Mouse (Mus musculus): Measurements from ENCODE around the gene Ccdc137. TPM values are rescaled to one million over a fixed set of nuclear protein-coding genes. Genes with fewer than 3 reads are reported as not detected.
"Not testable (repeated sequence)": the region's sequence is repeated elsewhere in the genome, so short reads cannot be mapped to it uniquely, and the experiment has no call there.

The Ccdc137 gene
- polyA plus RNA-seq (2016; fragmentation: Nextera tagmentation; extraction: Ambion mirVana) = 24.1 and 24.7 TPM in 2 replicates

DNA sequence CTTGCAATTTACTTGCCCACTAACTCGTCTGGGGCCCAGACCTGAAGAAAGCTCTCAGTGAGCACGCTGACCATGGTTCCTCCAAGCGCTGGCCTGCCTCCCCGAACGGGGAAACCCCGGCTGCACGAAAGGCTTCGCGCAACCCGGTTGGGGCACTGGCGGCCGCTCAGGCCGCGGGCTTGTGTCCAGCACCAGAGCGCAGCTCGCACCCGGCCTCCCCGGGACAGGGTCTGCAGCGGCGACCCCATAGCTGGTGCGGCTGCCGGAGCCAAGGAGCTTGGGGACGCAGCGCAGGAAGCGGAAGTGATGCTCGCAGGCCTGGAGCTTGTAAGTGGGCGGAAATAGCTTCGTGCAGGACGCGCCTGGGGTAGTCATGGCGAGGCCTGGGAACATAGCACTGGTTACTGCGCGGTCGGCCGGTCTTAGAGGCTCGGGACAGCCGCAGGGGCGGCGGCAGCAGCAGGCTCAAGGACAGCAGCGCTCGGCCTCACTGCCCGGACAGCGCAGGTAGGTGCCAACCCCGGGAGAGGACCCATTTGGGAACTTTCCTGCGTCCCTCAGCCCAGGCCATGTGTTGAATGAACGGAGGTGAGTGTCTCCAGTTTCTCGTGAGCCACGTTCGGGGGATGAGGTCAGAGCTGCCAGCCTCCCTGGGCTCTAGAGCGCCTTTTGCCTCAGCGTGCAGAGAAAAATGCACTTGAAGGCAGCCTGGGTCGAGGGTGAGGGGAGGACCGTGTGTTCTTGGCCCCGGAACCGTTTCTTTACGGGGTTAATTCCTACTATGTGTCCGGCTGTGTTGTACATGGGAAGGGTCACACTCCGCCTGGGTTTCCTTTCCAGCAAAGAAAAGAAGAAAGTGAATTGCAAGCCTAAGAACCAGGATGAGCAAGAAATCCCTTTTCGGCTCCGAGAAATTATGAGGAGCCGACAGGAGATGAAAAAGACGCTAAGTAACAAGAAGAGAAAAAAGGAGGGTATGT is at the start of gene Ccdc137, which contains the start of gene Oxld1:
Gene Ccdc137 (plus strand): TSS at position 344 of the 980 bp plus-strand sequence.
Gene Oxld1 (minus strand): TSS at position 297 of the 980 bp plus-strand sequence.
- Histone ChIP-seq H3K27me3 (replicated peaks) (no peaks in the 10 kb centered on the region), H3K27ac (ENCODE audit: poor library complexity, severe bottlenecking) (peak within 1 kb of the TSS; percentile 92), H3K9me3 (replicated peaks) (no peaks in the 10 kb centered on the region), H3K4me2 (peak within 1 kb of the TSS; percentile 92), H3K9ac (peak within 1 kb of the TSS; percentile 92), H3K4me3 (peak within 1 kb of the TSS; percentile 82), H3K4me1 (replicated peaks) (peaks cover 16% of the 10 kb centered on the region), H3K36me3 (peaks cover 39% of the 10 kb centered on the region)
- WGBS = 3% methylated on average over 62 of the region's 62 CpGs
- peak; percentile 87 for ATAC-seq (ENCODE audit: insufficient number of reproducible peaks, low FRiP score)

DNA sequence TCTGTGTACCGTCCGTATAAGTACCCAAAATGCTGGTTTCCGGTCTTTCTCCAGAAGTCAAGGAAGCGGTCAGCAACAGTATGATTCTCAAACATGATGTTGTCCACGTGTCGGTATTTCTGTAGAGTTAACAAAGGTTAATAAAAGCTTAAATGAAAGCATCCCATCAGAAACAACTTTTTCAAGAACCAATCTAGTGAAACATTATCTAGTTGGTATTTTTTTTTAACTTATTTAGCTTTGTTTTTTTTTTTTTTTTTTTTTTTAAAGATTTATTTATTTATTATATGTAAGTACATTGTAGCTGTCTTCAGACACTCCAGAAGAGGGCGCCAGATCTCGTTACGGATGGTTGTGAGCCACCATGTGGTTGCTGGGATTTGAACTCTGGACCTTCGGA is 44.3 kb upstream of the Ccdc137 start:
- H3K9ac ChIP-seq; H3K4me1 ChIP-seq (replicated peaks); H3K4me3 ChIP-seq; H3K4me2 ChIP-seq; ATAC-seq (ENCODE audit: insufficient number of reproducible peaks, low FRiP score); H3K27ac ChIP-seq (ENCODE audit: poor library complexity, severe bottlenecking); H3K27me3 ChIP-seq (replicated peaks); H3K9me3 ChIP-seq (replicated peaks): not testable (repeated sequence)
- WGBS = 96% methylated on average over 7 of the region's 10 CpGs
- H3K36me3 ChIP-seq = peaks cover 95% of the 10 kb centered on the region

DNA sequence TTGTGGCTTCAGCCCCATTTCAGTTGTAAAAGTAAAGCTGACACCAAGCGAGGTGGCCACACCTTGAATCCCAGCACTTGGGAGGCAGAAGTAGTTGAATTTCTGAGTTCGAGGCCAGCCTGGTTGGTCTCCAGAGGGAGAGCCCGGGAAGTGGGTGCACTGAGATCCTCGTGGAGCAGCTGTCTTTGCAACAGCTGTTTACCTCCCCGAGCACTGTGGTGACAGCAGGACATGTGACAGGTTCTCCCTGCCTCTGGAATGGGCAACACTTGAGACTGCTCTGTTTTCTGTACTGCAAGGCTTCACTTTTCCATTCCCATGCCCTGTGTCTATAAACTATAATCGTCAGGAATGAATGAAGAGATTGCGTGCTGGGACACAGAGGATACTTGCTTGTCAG is 40.1 kb upstream of the Ccdc137 start:
- H3K9me3 ChIP-seq (replicated peaks) = no peaks in the 10 kb centered on the region
- 83% methylated on average over 7 of the region's 7 CpGs for WGBS
- no peak for ATAC-seq (ENCODE audit: insufficient number of reproducible peaks, low FRiP score)
- no peaks in the 10 kb centered on the region for H3K27me3 ChIP-seq (replicated peaks)
- no peak overlapping the region for H3K9ac ChIP-seq
- H3K27ac ChIP-seq (ENCODE audit: poor library complexity, severe bottlenecking) = no peak overlapping the region
- H3K4me3 ChIP-seq = no peak overlapping the region
- H3K4me1 ChIP-seq (replicated peaks) = peaks cover 5% of the 10 kb centered on the region
- H3K4me2 ChIP-seq = no peak overlapping the region
- H3K36me3 ChIP-seq = peaks cover 92% of the 10 kb centered on the region

DNA sequence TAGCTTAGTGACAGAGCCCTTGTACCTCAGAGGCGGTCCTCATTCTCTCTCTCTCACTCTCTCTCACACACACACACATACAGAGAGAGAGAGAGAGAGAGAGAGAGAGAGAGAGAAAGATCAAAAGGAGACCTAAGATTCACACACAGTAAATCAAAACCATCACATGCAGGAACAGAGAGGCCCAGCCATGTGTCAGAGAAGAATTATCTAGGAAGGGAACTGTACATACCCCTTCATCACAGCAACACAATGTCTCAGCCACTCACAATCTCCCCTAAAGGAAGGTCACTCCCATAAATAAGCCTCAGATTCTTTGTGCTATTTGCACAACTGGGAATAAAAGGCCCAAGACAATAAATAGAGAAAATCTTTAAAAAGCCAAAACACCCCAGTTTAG is 39.3 kb upstream of the Ccdc137 start:
- no peaks in the 10 kb centered on the region for H3K27me3 ChIP-seq (replicated peaks)
- H3K27ac ChIP-seq (ENCODE audit: poor library complexity, severe bottlenecking) = no peak overlapping the region
- no peak overlapping the region for H3K4me3 ChIP-seq
- WGBS = 100% methylated on average over 1 of the region's 1 CpGs
- no peak for ATAC-seq (ENCODE audit: insufficient number of reproducible peaks, low FRiP score)
- H3K4me1 ChIP-seq (replicated peaks) = peaks cover 12% of the 10 kb centered on the region
- no peak overlapping the region for H3K4me2 ChIP-seq
- no peak overlapping the region for H3K9ac ChIP-seq
- H3K36me3 ChIP-seq = peaks cover 91% of the 10 kb centered on the region
- no peaks in the 10 kb centered on the region for H3K9me3 ChIP-seq (replicated peaks)

DNA sequence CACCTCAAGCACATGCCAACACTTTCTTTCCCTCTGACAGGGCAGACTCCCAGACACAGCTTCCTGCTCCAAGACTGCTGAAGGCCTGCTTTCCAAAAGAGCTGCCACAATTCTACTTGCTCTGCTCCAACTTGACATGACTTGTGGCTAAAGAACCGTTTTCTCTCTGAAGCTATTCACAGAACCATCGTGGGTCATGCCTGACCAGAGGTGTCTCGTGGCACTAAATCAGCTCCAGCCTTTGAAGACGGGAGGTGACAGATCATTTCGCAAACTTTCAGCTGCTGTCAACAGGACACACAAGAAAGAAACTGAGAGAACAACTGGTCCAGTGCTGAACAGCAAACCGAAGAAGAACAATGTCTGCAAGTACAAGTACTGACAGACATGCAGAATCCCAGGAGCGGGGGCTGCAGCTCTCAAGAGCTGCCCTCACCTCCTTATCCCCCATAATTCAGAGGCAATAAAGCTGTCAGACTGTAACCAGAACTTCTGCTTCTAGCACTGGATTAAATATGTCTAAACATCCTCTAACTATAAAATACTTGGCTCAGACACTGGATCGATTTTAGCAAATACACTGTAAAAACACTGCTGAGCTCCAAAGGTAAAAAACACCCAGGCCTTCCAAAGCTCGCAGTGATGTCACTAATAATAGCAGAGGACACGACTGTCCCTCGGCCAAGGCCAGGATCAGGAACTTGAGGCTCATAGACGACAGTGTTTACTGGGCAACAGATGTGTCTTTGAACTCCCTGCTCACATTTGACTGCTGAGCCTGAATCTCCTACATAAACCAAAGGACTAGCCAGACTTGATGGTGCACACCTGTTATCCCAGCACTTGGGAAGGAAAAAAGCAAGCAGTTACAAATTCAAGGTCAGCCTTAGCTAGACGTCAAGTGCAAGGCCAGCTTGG is 35.0 kb upstream of the Ccdc137 start:
- WGBS = 79% methylated on average over 13 of the region's 13 CpGs
- peaks cover 85% of the 10 kb centered on the region for H3K36me3 ChIP-seq
- H3K4me3 ChIP-seq = no peak overlapping the region
- H3K4me1 ChIP-seq (replicated peaks) = peaks cover 12% of the 10 kb centered on the region
- H3K9me3 ChIP-seq (replicated peaks) = no peaks in the 10 kb centered on the region
- H3K27me3 ChIP-seq (replicated peaks) = no peaks in the 10 kb centered on the region
- ATAC-seq (ENCODE audit: insufficient number of reproducible peaks, low FRiP score) = no peak
- H3K27ac ChIP-seq (ENCODE audit: poor library complexity, severe bottlenecking) = peak overlapping the region; percentile 57; the same call in 1 of the 2 replicates
- 0 out of 2 replicates have a peak overlapping the region, but pooled peaks have one; percentile 21 for H3K9ac ChIP-seq
- H3K4me2 ChIP-seq = no peak overlapping the region

DNA sequence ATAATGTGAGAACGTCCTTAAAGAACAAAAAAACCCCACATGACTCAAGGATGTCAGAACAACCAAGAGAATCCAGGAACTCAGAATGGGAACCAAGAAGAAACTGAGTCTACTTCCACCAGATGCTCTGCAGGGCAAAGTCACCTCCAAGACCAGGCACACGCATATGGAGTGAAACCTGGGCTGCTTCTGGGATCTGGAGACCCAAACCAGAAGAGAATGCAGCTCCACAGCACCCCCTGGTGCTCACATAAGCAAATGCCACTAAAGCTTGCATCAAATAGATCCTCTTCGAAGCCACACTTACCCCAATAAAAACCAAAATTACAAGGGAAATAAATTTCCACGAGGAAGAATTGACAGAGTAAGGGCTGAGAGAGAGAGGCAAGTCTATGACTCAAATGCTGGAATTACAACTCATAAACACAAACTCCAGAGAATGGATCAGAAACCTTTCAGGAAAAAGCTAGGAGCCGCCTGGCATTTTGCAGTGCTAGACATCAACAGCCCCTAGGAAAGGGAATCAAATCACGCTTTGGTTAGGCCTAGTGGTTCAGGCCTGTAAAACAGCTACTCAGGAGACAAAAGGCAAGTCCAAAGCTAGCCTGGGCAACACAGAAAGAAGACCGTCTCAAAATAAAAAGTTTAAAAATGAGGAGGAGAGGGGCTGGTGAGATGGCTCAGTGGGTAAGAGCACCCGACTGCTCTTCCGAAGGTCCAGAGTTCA is 34.2 kb upstream of the Ccdc137 start:
- no peak for ATAC-seq (ENCODE audit: insufficient number of reproducible peaks, low FRiP score)
- peak overlapping the region; percentile 57; the same call in 1 of the 2 replicates for H3K27ac ChIP-seq (ENCODE audit: poor library complexity, severe bottlenecking)
- peaks cover 84% of the 10 kb centered on the region for H3K36me3 ChIP-seq
- no peak overlapping the region for H3K9ac ChIP-seq
- H3K4me3 ChIP-seq = no peak overlapping the region
- peaks cover 12% of the 10 kb centered on the region for H3K4me1 ChIP-seq (replicated peaks)
- no peaks in the 10 kb centered on the region for H3K9me3 ChIP-seq (replicated peaks)
- no peaks in the 10 kb centered on the region for H3K27me3 ChIP-seq (replicated peaks)
- no peak overlapping the region for H3K4me2 ChIP-seq
- WGBS = 72% methylated on average over 9 of the region's 9 CpGs

DNA sequence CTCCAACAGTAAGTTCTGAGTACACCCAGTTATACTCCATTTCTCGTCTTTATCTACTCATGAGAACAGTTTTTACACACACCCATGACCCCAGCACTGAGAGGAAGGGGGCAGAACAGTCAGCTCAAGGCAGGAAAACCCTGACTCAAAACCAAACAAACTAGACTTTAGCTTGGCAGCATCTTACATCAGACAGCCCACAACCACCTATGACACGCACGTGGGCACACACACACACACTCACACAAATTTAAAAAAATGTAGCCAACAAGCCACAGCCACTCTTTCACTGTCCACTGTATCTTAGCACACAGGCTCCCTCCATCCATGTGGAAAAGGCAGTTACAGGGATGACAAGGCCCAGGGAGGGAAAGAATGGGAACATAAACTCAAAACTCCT is 31.2 kb upstream of the Ccdc137 start:
- Histone ChIP-seq H3K9ac (no peak overlapping the region), H3K9me3 (replicated peaks) (no peaks in the 10 kb centered on the region), H3K4me2 (no peak overlapping the region), H3K27me3 (replicated peaks) (no peaks in the 10 kb centered on the region), H3K4me1 (replicated peaks) (peaks cover 12% of the 10 kb centered on the region), H3K36me3 (peaks cover 79% of the 10 kb centered on the region), H3K4me3 (no peak overlapping the region), H3K27ac (ENCODE audit: poor library complexity, severe bottlenecking) (no peak overlapping the region)
- no peak for ATAC-seq (ENCODE audit: insufficient number of reproducible peaks, low FRiP score)
- 87% methylated on average over 3 of the region's 3 CpGs for WGBS

DNA sequence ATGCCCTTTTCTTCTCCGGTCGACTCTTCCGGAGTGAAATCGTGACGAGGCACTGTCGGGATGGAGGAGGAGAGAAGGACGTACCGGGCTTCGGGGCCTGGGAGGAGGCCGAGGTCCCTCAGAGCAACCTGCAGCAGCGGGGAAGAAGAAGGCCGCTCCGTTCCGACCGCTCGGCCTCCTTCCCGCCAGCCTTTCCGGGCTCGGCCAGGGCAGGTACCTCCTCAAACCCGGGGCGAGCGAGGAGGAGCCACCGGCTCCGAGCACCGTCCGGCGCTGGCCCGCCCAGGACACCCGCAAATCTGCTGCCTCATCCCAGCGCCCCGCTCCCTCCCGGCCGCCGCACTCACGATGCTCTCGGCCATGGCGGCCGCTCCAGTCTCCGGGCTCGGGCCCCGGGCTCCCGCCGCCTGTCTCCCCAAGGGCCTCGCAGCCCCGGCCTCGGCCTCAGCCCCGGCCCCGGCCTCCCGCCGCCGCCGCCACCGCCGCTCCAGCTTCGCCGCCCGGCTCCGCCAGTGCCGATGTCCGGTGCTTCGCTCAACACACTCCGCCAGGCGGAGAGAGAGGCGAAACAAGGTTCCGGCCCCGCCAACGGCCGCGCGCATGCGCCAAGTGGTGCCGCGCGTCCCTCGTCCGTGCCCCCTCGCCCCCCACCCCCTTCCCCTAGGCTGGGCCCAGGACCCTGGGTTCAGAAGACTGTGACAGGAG is 20.6 kb upstream of the Ccdc137 start, which contains the start of gene Nploc4:
Gene Nploc4 (minus strand): TSS at position 557 of the 705 bp plus-strand sequence.
- Histone ChIP-seq H3K9me3 (replicated peaks) (no peaks in the 10 kb centered on the region), H3K4me2 (peak within 1 kb of the TSS; percentile 89), H3K4me1 (replicated peaks) (peaks cover 12% of the 10 kb centered on the region), H3K36me3 (peaks cover 32% of the 10 kb centered on the region), H3K27ac (ENCODE audit: poor library complexity, severe bottlenecking) (peak within 1 kb of the TSS; percentile 85), H3K4me3 (peak within 1 kb of the TSS; percentile 95), H3K9ac (peak within 1 kb of the TSS; percentile 96), H3K27me3 (replicated peaks) (no peaks in the 10 kb centered on the region)
- peak; percentile 90 for ATAC-seq (ENCODE audit: insufficient number of reproducible peaks, low FRiP score)
- under 1% methylated on average over 75 of the region's 77 CpGs for WGBS

DNA sequence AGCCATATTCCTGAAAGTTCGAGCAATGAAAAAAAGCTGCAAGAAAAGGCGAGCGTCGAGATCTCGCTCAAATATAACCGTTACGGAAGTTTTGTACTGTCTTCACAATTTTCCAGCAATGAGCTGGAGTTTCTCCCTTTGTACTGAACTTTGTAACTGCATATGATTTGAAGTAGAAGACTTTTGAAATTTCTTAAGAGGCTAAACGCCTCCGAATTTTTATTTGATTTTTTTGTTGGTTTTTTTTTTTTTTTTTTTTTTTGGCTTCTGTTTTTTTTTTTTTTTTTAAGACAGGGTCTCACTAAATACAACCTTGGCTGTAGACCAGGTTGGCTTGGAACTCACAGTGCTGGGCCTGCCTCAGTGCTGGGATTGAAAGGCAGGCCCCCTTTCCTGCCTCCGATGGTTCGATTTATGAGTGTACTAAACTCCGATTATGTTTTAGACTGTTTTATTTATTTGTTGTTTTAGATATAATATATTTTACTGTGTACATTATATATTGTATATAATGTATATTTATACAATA is 20.0 kb upstream of the Ccdc137 start:
- Histone ChIP-seq H3K9ac (peak overlapping the region; percentile 96), H3K27ac (ENCODE audit: poor library complexity, severe bottlenecking) (no peak overlapping the region), H3K36me3 (peaks cover 25% of the 10 kb centered on the region), H3K4me1 (replicated peaks) (peaks cover 12% of the 10 kb centered on the region), H3K4me3 (peak overlapping the region; percentile 95), H3K9me3 (replicated peaks) (no peaks in the 10 kb centered on the region), H3K27me3 (replicated peaks) (no peaks in the 10 kb centered on the region), H3K4me2 (peak overlapping the region; percentile 89)
- no peak for ATAC-seq (ENCODE audit: insufficient number of reproducible peaks, low FRiP score)
- WGBS = 27% methylated on average over 12 of the region's 12 CpGs

DNA sequence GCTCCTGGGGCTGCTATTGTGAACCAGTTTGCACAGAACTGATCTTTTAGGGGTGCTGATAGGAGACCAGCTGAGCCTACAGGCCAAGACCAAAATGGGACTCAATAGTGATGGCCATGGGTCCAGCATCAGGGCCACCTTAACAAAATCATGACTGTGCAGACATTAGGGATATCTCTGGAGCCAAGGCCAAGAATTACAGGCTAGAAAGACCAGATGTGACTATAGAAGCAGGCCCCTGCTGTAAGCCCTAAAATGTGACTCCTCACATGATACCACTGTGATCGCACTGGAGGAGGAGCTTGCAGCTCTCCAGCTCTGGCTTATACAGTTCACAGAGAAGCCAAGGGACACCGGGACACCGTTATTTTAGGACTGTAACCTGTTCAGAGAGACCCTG is 15.6 kb upstream of the Ccdc137 start, which contains the start of gene Tspan10:
Gene Tspan10 (plus strand): TSS at position 301 of the 400 bp plus-strand sequence.
- WGBS = 86% methylated on average over 3 of the region's 3 CpGs

More for the DNA sequence above, 15.6 kb upstream of the Ccdc137 start, which contains the start of gene Tspan10:
- Histone ChIP-seq H3K4me2 (no peak within 1 kb of the TSS), H3K9ac (no peak within 1 kb of the TSS), H3K27me3 (replicated peaks) (no peaks in the 10 kb centered on the region), H3K27ac (ENCODE audit: poor library complexity, severe bottlenecking) (no peak within 1 kb of the TSS), H3K9me3 (replicated peaks) (no peaks in the 10 kb centered on the region), H3K4me1 (replicated peaks) (peaks cover 5% of the 10 kb centered on the region; the same call in 1 of the 2 replicates), H3K4me3 (no peak within 1 kb of the TSS), H3K36me3 (no peaks in the 10 kb centered on the region)
- no peak for ATAC-seq (ENCODE audit: insufficient number of reproducible peaks, low FRiP score)
